Mouse (Mus musculus): Measurements from ENCODE around the gene Olfr433. TPM values are rescaled to one million over a fixed set of nuclear protein-coding genes. Genes with fewer than 3 reads are reported as not detected.
A peak's percentile ranks its signal among the peaks of the same experiment; 100 is the strongest.
"Not testable (repeated sequence)": the region's sequence is repeated elsewhere in the genome, so short reads cannot be mapped to it uniquely, and the experiment has no call there.

Gene Olfr433
- not detected for total RNA-seq (2021)

- peak in 1 of 2 experiments; percentile 10 for DNase-seq (ENCODE audit: extremely low spot score in 1 of 2, low spot score in 1 of 2)
Observed at GRCm38 (mm10) chr1:174040523-174041177, at the start of gene Olfr433. Gene Olfr433 (plus strand): TSS chr1:174040705.

- no peak for DNase-seq (ENCODE audit: extremely low spot score in 1 of 2, low spot score in 1 of 2)
Observed at GRCm38 (mm10) chr1:173995003-173995402, 45.5 kb upstream of the Olfr433 start.

- not testable (repeated sequence) for DNase-seq (ENCODE audit: extremely low spot score in 1 of 2, low spot score in 1 of 2)
Observed at GRCm38 (mm10) chr1:174004352-174005109, 36.0 kb upstream of the Olfr433 start.

- DNase-seq (ENCODE audit: extremely low spot score in 1 of 2, low spot score in 1 of 2) = not testable (repeated sequence)
Observed at GRCm38 (mm10) chr1:174007050-174007449, 33.5 kb upstream of the Olfr433 start.

GRCm38 (mm10) chr1:174031698-174032097, 8.8 kb upstream of the Olfr433 start, which contains the start of gene Ifi205:
Gene Ifi205 (minus strand): TSS chr1:174031810.
- DNase-seq (ENCODE audit: extremely low spot score in 1 of 2, low spot score in 1 of 2) = no peak

GRCm38 (mm10) chr1:174035841-174036240, 4.7 kb upstream of the Olfr433 start:
- DNase-seq (ENCODE audit: extremely low spot score in 1 of 2, low spot score in 1 of 2) = no peak

GRCm38 (mm10) chr1:174038480-174038879, 2.0 kb upstream of the Olfr433 start:
- DNase-seq (ENCODE audit: extremely low spot score in 1 of 2, low spot score in 1 of 2) = no peak

- DNase-seq (ENCODE audit: extremely low spot score in 1 of 2, low spot score in 1 of 2) = not testable (repeated sequence)
Observed at GRCm38 (mm10) chr1:174042091-174042884, 1.8 kb downstream of the Olfr433 start.

- DNase-seq (ENCODE audit: extremely low spot score in 1 of 2, low spot score in 1 of 2) = no peak
Observed at GRCm38 (mm10) chr1:174044431-174044830, 3.9 kb downstream of the Olfr433 start.

GRCm38 (mm10) chr1:174048227-174048626, 7.7 kb downstream of the Olfr433 start:
- not testable (repeated sequence) for DNase-seq (ENCODE audit: extremely low spot score in 1 of 2, low spot score in 1 of 2)

- no peak for DNase-seq (ENCODE audit: extremely low spot score in 1 of 2, low spot score in 1 of 2)
Observed at GRCm38 (mm10) chr1:174048893-174049292, 8.4 kb downstream of the Olfr433 start, which contains the start of gene Olfr432. Gene Olfr432 (plus strand): TSS chr1:174049205.

- not testable (repeated sequence) for DNase-seq (ENCODE audit: extremely low spot score in 1 of 2, low spot score in 1 of 2)
Observed at GRCm38 (mm10) chr1:174049357-174049756, 8.9 kb downstream of the Olfr433 start.

GRCm38 (mm10) chr1:174050532-174050931, 10.0 kb downstream of the Olfr433 start:
- DNase-seq (ENCODE audit: extremely low spot score in 1 of 2, low spot score in 1 of 2) = no peak

- no peak for DNase-seq (ENCODE audit: extremely low spot score in 1 of 2, low spot score in 1 of 2)
Observed at GRCm38 (mm10) chr1:174051515-174051914, 11.0 kb downstream of the Olfr433 start.

GRCm38 (mm10) chr1:174051931-174052536, 11.5 kb downstream of the Olfr433 start:
- no peak for DNase-seq (ENCODE audit: extremely low spot score in 1 of 2, low spot score in 1 of 2)

- no peak for DNase-seq (ENCODE audit: extremely low spot score in 1 of 2, low spot score in 1 of 2)
Observed at GRCm38 (mm10) chr1:174052981-174053380, 12.5 kb downstream of the Olfr433 start.

GRCm38 (mm10) chr1:174055248-174055647, 14.7 kb downstream of the Olfr433 start:
- no peak for DNase-seq (ENCODE audit: extremely low spot score in 1 of 2, low spot score in 1 of 2)

- no peak for DNase-seq (ENCODE audit: extremely low spot score in 1 of 2, low spot score in 1 of 2)
Observed at GRCm38 (mm10) chr1:174066305-174066704, 25.8 kb downstream of the Olfr433 start, which contains the start of gene Olfr430. Gene Olfr430 (plus strand): TSS chr1:174066605.

- DNase-seq (ENCODE audit: extremely low spot score in 1 of 2, low spot score in 1 of 2) = no peak
Observed at GRCm38 (mm10) chr1:174084031-174084430, 43.5 kb downstream of the Olfr433 start, which contains the start of gene Olfr429. Gene Olfr429 (plus strand): TSS chr1:174084331.

All from layer of hippocampus, postnatal 25 days (tissue).